Mouse (Mus musculus) E14TG2a.4 (cell line): ENCODE results near the gene Abca4.

Experiments used
- CTCF ChIP-seq: conservative IDR thresholded peaks from 2 replicates; pipeline ENCODE4 v1.5.1; 2014; ENCODE audit warnings: low read length
- NANOG ChIP-seq: IDR thresholded peaks from 2 replicates; pipeline ENCODE4 v1.6.1; 2014; ENCODE audit warnings: borderline replicate concordance, low read length, mixed read lengths
- POU5F1 ChIP-seq: IDR thresholded peaks from 2 replicates; pipeline ENCODE4 v1.6.1; 2014; ENCODE audit warnings: low read length, borderline replicate concordance

- TF ChIP-seq CTCF, result no peak
- no peak for TF ChIP-seq POU5F1
- no peak for TF ChIP-seq NANOG
Observed at GRCm38 (mm10) chr3:122074334-122074733, 30.1 kb downstream of the Abca4 start.
